Mouse (Mus musculus) cerebellum, adult 2 months (tissue): ENCODE results near the gene Aanat.

Experiments
- CTCF ChIP-seq: fragments of 200-500 bp; IDR thresholded peaks from 2 replicates; pipeline ENCODE4 v1.5.1; 2011; ENCODE audit warnings: low read depth, mild to moderate bottlenecking, control low read depth, low read length, moderate library complexity, borderline replicate concordance; ENCODE audit not compliant: insufficient read depth
- POLR2A ChIP-seq: fragments of 200-500 bp; IDR thresholded peaks from 2 replicates; pipeline ENCODE4 v1.6.1; 2011; ENCODE audit warnings: low read length, control low read depth, borderline replicate concordance; ENCODE audit not compliant: insufficient read depth

DNA sequence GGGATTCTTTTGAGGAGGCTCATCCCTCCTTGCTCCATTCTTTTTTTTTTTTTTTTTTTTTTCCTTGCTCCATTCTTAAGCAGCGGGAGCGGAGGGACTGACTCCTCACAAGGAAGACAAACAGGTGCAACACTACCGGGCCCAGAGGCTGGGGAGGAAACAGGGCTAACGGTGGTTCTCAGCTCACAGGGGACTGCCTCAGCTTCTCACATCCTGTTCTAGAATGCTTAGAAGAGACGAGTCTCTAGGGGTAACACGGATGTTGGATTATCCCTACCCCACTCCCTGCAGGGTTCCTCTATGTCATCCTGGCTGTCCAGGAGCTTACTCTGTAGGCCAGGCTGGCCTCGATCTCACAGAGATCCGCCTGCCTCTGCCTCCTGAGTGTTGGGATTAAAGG is 3.3 kb downstream of the Aanat start:
- TF ChIP-seq CTCF (no peak), POLR2A (no peak)
